Mouse (Mus musculus) limb, embryonic 13.5 days (tissue): ENCODE data around the gene Ddx10. TPM values are rescaled to one million over a fixed set of nuclear protein-coding genes. Genes with fewer than 3 reads are reported as not detected.

Experiments used
- ATAC-seq: fragments of 200-750 bp; cut with Nextera tagmentation; 2 replicates; pipeline ENCODE4 v1.8.0; 2017; ENCODE audit warnings: low read depth, moderate number of reproducible peaks, moderate TSS enrichment; ENCODE audit not compliant: low FRiP score
- H3K27ac ChIP-seq: fragments of 300-500 bp; sonication (generic); 2 replicates; pipeline ENCODE4 v1.5.1; 2015; ENCODE audit warnings: inconsistent platforms, mild to moderate bottlenecking, moderate library complexity
- H3K27me3 ChIP-seq: fragments of 300-500 bp; sonication (generic); 2 replicates; pipeline ENCODE4 v1.6.1; 2015; ENCODE audit warnings: mild to moderate bottlenecking, inconsistent platforms
- H3K36me3 ChIP-seq: fragments of 300-500 bp; sonication (generic); 2 replicates; pipeline ENCODE4 v1.6.1; 2015; ENCODE audit warnings: inconsistent platforms, mild to moderate bottlenecking, moderate library complexity
- H3K4me1 ChIP-seq: fragments of 300-500 bp; sonication (generic); 2 replicates; pipeline ENCODE4 v1.6.1; 2015; ENCODE audit warnings: inconsistent platforms
- H3K4me2 ChIP-seq: fragments of 300-500 bp; sonication (generic); replicated peaks from 2 replicates; pipeline ENCODE4 v1.6.1; 2015; ENCODE audit warnings: inconsistent platforms, mild to moderate bottlenecking, moderate library complexity
- H3K4me3 ChIP-seq: fragments of 300-500 bp; sonication (generic); 2 replicates; pipeline ENCODE4 v1.5.1; 2015; ENCODE audit warnings: moderate library complexity, mild to moderate bottlenecking, inconsistent platforms
- H3K9ac ChIP-seq: fragments of 300-500 bp; sonication (generic); 2 replicates; pipeline ENCODE4 v1.6.1; 2015; ENCODE audit warnings: mild to moderate bottlenecking, inconsistent platforms
- H3K9me3 ChIP-seq: fragments of 300-500 bp; sonication (generic); 2 replicates; pipeline ENCODE4 v1.6.1; 2016; ENCODE audit warnings: inconsistent platforms
- WGBS: fragments of 180-500 bp; shearing (Covaris S2); methylation state at CpG from one replicate; pipeline ENCODE4 v1.1.7; 2015; 5-methylcytosine and 5-hydroxymethylcytosine counted together
- polyA plus RNA-seq: library from polyadenylated mRNA; unstranded; fragments of >200 nt; fragmentation: Nextera tagmentation; extraction: Ambion mirVana; gene quantifications from 2 replicates; pipeline ENCODE4 v1.2.1, GENCODE M21; 2015

Gene Ddx10
- polyA plus RNA-seq, 1 experiment from 2014 or later, result 29.9 TPM

GRCm38 (mm10) chr9:53068166-53068565, 179.7 kb downstream of the Ddx10 start:
- H3K27me3 ChIP-seq, result no peaks in the 10 kb centered on the region
- no peak for ATAC-seq
- 87% methylated on average over 5 of the region's 5 CpGs for WGBS

GRCm38 (mm10) chr9:53066428-53066827, 181.4 kb downstream of the Ddx10 start:
- peaks cover 18% of the 10 kb centered on the region; the same call in 1 of the 2 replicates for H3K4me1 ChIP-seq
- no peaks in the 10 kb centered on the region for H3K36me3 ChIP-seq
- H3K27me3 ChIP-seq, result no peaks in the 10 kb centered on the region
- H3K27ac ChIP-seq, result peak overlapping the region; percentile 67
- no peak overlapping the region for H3K4me3 ChIP-seq
- ATAC-seq, result peak; percentile 66
- H3K4me2 ChIP-seq, result no peak overlapping the region
- WGBS, result 28% methylated on average over 4 of the region's 4 CpGs
- H3K9me3 ChIP-seq, result 0 out of 2 replicates have a peak, but pooled peaks cover 4% of the 10 kb centered on the region
- no peak overlapping the region for H3K9ac ChIP-seq

More at GRCm38 (mm10) chr9:53068166-53068565, 179.7 kb downstream of the Ddx10 start:
- Histone ChIP-seq H3K4me3 (no peak overlapping the region), H3K4me1 (peaks cover 31% of the 10 kb centered on the region), H3K9ac (no peak overlapping the region), H3K27ac (no peak overlapping the region), H3K4me2 (no peak overlapping the region), H3K36me3 (no peaks in the 10 kb centered on the region), H3K9me3 (no peaks in the 10 kb centered on the region)

- Histone ChIP-seq H3K4me3 (no peak overlapping the region), H3K36me3 (no peaks in the 10 kb centered on the region), H3K9me3 (0 out of 2 replicates have a peak, but pooled peaks cover 4% of the 10 kb centered on the region), H3K9ac (no peak overlapping the region), H3K27ac (no peak overlapping the region), H3K4me2 (no peak overlapping the region), H3K4me1 (peaks cover 11% of the 10 kb centered on the region; the same call in 1 of the 2 replicates), H3K27me3 (no peaks in the 10 kb centered on the region)
- ATAC-seq, result no peak
- 66% methylated on average over 2 of the region's 2 CpGs for WGBS
These were observed 182.8 kb downstream of the Ddx10 start for GRCm38 (mm10) chr9:53065028-53065427.

GRCm38 (mm10) chr9:53064531-53064930, 183.3 kb downstream of the Ddx10 start:
- 0 out of 2 replicates have a peak, but pooled peaks cover 4% of the 10 kb centered on the region for H3K9me3 ChIP-seq
- no peak for ATAC-seq
- no peak overlapping the region for H3K4me3 ChIP-seq
- 76% methylated on average over 6 of the region's 6 CpGs for WGBS
- no peak overlapping the region for H3K9ac ChIP-seq
- no peak overlapping the region for H3K27ac ChIP-seq
- no peaks in the 10 kb centered on the region for H3K36me3 ChIP-seq
- peaks cover 11% of the 10 kb centered on the region; the same call in 1 of the 2 replicates for H3K4me1 ChIP-seq
- H3K27me3 ChIP-seq, result no peaks in the 10 kb centered on the region
- H3K4me2 ChIP-seq, result no peak overlapping the region

GRCm38 (mm10) chr9:53055306-53055705, 192.5 kb downstream of the Ddx10 start:
- Histone ChIP-seq H3K27me3 (no peaks in the 10 kb centered on the region), H3K4me2 (no peak overlapping the region), H3K9me3 (no peaks in the 10 kb centered on the region), H3K4me1 (no peaks in the 10 kb centered on the region), H3K27ac (no peak overlapping the region), H3K4me3 (no peak overlapping the region), H3K36me3 (no peaks in the 10 kb centered on the region), H3K9ac (no peak overlapping the region)
- no peak for ATAC-seq
- WGBS, result 55% methylated on average over 3 of the region's 3 CpGs

Other genes starting within 250 kb of the Ddx10 start
- 0.97 and 1.2 TPM in 2 replicates for gene Exph5, start 53.6 kb upstream of the Ddx10 start, polyA plus RNA-seq
- gene Kdelc2, start 136.0 kb upstream of the Ddx10 start, polyA plus RNA-seq, result 19.6 and 23.7 TPM in 2 replicates
- gene 4930550C14Rik, start 154.3 kb upstream of the Ddx10 start, polyA plus RNA-seq, result 0.74 and 0.94 TPM in 2 replicates